Mouse (Mus musculus) layer of hippocampus, adult 18-20 months (tissue): ENCODE measurements at regions not wholly inside any gene's neighbourhood (a gene's known extent, or its start where the extent isn't known, plus 50 kb on each side); places are given as distances from the start of the nearest gene placed in this dataset.

Experiments
- DNase-seq, 2 experiments: peaks; one replicate each; pipeline ENCODE4 v3.0.0; 2022; ENCODE audit warnings: low spot score in 2 of 2

DNA sequence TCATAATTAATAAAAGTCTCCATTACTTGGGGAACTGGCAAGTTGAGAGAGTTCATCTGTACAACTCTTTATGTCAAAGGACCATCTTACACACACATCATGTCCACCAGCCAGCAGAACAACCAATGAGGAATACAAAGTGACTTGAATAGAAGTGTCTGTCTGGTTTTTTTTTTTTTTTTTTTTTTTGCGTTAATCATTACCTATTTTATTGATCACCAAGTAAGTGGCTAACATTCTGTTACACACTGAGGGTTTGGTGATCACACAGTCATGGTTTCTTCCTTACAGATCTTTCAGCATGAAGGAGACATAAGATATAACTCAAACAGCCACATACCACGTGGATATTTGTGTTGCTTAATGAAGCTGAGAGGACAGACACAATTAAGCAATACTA is 147.6 kb upstream of the Adamts3 start:
- DNase-seq: no peak

DNA sequence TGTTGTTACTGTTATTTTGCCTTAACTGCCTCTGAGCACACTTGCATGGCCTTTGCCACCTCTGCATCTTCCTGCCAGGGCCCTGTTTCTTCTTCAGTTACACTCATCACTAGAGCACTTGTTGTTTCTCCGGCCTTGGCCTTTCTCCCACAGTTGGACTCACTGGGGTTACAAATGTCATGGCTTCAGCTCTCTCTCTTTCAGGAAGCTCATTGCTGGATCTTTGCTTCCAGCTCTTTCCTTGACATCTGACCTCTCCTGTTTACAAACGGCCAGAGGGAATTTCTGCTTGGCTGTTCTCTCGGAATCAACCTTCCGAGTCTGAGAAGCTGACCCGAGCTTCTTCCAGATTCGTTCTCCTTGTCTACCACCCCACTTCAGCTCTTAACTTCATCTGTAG is 146.6 kb upstream of the Adamts3 start:
- DNase-seq: no peak

- peak; percentile 6 to 56 for DNase-seq
These were observed 144.0 kb upstream of the Adamts3 start for GRCm38 (mm10) chr5:90026835-90027753.

DNA sequence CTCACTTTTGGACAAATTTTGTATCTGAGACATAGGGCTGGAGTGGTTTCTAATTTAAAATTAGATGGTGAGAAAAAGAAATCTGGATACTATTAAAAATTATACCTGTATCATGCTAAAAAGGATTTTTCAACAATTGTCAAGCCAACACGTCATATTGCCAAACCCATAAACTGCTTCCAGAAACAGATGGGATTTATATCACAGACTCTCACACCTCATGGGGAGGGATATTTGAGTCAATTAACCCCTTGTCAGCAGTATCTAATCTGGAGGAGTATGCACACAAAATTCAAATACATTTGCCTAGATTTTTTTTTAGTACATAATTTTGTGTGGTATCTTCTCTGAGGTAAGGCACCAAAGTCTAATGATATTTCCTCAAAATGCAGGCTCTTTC is 138.3 kb upstream of the Adamts3 start:
- DNase-seq: no peak

DNA sequence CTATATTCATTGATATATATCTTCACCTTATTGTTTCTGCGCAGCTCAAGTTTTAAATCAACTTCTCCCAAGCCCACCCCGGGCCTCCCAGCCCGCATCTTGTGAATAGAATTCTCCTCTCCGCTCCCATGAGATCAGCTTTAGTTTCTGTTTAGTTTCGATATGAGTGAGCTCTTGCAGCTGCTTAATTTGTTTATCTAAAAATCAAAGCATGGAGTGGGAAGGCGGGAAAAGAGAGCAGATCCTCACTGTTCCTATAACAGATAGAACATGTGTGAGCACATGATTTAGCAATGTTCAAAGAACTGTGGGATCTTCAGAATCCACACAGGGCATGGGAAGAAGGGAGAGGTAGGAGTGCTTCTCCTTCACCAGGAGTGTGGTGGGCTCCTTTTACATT is 117.6 kb upstream of the Adamts3 start:
- no peak for DNase-seq

- no peak for DNase-seq
These were observed 108.4 kb upstream of the Adamts3 start for GRCm38 (mm10) chr5:89991568-89991967.

GRCm38 (mm10) chr5:89981627-89982026 is 98.5 kb upstream of the Adamts3 start:
- DNase-seq: peak in 1 of 2 experiments; percentile 10

GRCm38 (mm10) chr5:89980204-89980603 is 97.1 kb upstream of the Adamts3 start:
- peak; percentile 13 to 38 for DNase-seq

- DNase-seq: no peak
These were observed 69.5 kb upstream of the Adamts3 start for GRCm38 (mm10) chr5:89952611-89953010.

DNA sequence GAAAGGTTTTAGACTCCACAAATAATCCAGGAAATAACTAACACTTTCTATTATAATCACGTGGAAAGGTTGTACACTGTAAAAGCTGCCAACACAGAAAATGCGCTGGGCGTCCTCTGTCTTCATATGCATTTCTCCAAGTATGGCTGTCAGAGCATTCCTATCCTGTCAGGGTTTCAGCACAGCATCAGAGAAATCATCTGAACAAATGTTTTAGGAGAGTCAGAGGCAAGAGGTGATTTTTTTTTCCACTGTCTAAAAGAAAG is 62.5 kb upstream of the Adamts3 start:
- no peak for DNase-seq

DNA sequence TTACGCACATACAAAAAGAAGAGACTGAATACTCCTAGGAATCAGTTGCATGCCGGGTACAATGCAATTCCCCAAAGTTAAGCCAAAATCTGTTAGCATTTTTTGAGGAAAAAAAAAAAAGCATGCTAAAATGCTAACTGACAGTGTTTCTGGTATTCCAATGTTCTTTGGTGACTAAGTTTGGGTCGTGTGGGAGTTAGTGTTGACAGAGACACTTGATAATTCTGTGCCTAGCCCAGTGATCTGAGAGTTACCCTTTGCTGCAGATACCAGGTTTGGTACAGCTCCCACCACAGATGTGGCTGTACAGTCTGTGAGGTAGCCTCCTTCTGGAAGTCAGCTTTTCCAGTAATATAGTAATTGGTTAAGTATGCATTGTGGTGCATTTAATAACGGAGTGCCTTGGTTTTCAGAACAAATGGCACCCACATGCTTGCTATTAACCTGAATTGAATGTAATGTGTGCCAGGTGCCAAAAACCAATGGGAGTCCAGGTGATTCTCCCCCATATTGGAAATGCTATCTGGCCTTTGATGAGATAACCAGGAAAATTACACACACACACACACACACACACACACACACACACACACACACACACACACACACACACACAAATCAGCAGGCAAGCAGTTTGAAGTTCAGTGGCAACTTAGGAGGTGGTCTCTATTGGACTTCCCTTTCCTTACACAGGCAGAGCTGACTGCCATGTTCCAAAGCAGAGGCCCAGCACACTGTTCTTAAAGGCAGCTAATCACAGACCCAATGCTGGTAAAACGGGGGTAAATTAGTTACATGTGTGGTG is 61.9 kb upstream of the Adamts3 start:
- DNase-seq: peak in 1 of 2 experiments; percentile 38

- DNase-seq: no peak
These were observed 60.4 kb upstream of the Adamts3 start for GRCm38 (mm10) chr5:89943276-89944127.

GRCm38 (mm10) chr5:89942244-89942643 is 59.1 kb upstream of the Adamts3 start:
- peak in 1 of 2 experiments; percentile 6 for DNase-seq

DNA sequence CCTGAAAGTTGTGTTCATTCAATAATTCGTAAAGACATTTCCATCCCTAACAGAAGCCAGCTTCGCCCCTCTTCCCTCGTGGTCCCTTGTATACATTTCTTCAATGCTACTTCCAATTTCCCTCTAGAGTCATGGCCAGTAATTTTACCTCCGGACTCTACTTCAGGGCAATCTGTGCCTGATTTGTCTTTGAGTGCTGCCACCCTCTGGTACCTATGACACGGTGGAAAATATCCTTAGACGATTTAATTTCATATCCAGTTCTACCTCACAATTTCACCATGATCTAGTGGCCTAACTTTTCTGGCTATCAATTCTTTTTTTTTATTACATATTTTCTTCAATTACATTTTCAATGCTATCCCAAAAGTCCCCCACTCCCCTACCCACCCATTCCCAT is 49.9 kb upstream of the Adamts3 start:
- DNase-seq: no peak
